Mouse (Mus musculus) monocyte, adult 2 months (primary cell): ENCODE measurements at regions not wholly inside any gene's neighbourhood (a gene's known extent, or its start where the extent isn't known, plus 50 kb on each side); places are given as distances from the start of the nearest gene placed in this dataset.

Source experiments
- DNase-seq, 2 experiments: peaks; one replicate each; pipeline ENCODE4 v3.0.0; 2022; ENCODE audit warnings: low spot score in 2 of 2, low read depth in 1 of 2

GRCm38 (mm10) chr15:62076552-62077234 lies 1153.9 kb upstream of the A1bg start:
- DNase-seq = no peak

GRCm38 (mm10) chr15:62074735-62075134 lies 1151.9 kb upstream of the A1bg start:
- DNase-seq = no peak

- DNase-seq = no peak
These were observed 1150.8 kb upstream of the A1bg start for GRCm38 (mm10) chr15:62073595-62073994.

- DNase-seq = no peak
These were observed 1148.5 kb upstream of the A1bg start for GRCm38 (mm10) chr15:62071311-62071710.

GRCm38 (mm10) chr15:62068422-62069160 lies 1145.8 kb upstream of the A1bg start:
- no peak for DNase-seq

GRCm38 (mm10) chr15:62064399-62064798 lies 1141.6 kb upstream of the A1bg start:
- DNase-seq = no peak

- peak; percentile 16 to 40 for DNase-seq
These were observed 1134.6 kb upstream of the A1bg start for GRCm38 (mm10) chr15:62057449-62057848.

- DNase-seq = no peak
These were observed 1134.1 kb upstream of the A1bg start for GRCm38 (mm10) chr15:62056889-62057288.

GRCm38 (mm10) chr15:62056401-62056800 lies 1133.6 kb upstream of the A1bg start:
- DNase-seq = peak; percentile 47 to 49

- no peak for DNase-seq
These were observed 1132.2 kb upstream of the A1bg start for GRCm38 (mm10) chr15:62055011-62055410.

- DNase-seq = no peak
These were observed 1130.8 kb upstream of the A1bg start for GRCm38 (mm10) chr15:62053420-62054239.

- DNase-seq = no peak
These were observed 1126.6 kb upstream of the A1bg start for GRCm38 (mm10) chr15:62049416-62049815.

GRCm38 (mm10) chr15:62048981-62049380 lies 1126.2 kb upstream of the A1bg start:
- DNase-seq = no peak

GRCm38 (mm10) chr15:62046276-62046675 lies 1123.5 kb upstream of the A1bg start:
- peak in 1 of 2 experiments; percentile 21 for DNase-seq

- no peak for DNase-seq
These were observed 1122.0 kb upstream of the A1bg start for GRCm38 (mm10) chr15:62044654-62045335.

- DNase-seq = no peak
These were observed 1121.0 kb upstream of the A1bg start for GRCm38 (mm10) chr15:62043617-62044392.

GRCm38 (mm10) chr15:62042924-62043504 lies 1120.2 kb upstream of the A1bg start:
- DNase-seq = no peak
